Mouse (Mus musculus) lung, postnatal 10 days (tissue): ENCODE data around the gene Dirc2.

ENCODE experiments used
- DNase-seq: peaks from one replicate; pipeline ENCODE4 v3.0.0; 2021

The Dirc2 gene

DNA sequence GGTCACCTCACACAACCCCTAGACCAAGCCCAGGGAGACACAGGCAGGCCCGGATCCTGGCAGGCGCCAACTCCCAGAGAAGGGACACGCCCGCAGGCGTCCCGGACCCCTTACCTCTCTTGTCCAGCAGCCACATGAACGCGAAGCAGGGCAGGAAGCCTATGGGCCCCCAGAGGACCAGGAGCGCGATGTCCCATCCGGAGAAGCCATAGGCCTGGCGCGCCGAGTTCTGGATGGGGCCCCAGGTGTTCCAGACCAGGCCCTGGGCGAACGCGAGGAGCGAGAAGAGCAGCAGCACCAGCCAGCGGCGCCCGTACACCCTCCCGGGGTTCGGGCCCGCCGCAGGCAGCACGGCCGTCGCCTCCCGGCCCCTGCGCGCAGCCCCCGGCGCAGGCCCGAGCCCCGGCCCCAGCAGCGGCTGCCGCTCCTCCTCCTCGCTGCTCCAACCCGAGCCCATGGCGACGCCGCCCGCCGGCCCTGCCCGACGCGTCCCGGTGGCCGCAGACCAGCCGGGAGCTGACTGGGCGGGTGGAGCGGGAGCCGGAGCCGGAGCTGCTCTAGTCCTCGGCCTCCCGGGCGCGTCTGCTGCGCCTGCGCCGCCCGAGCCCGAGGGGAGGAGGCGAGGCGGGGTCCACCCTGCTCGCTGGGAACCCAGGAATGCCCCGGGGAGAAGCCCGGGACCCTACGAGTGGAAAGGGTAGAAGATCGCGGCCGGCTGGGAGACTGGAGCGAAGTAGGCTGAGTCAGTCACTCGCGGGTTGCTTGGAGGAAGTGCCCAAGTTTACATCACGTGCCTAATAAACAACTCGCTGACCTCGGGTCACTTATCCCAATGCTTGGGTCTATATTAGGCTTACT is at the start of gene Dirc2:
Gene Dirc2, minus strand, starts transcription at position 572 of the 858 bp plus-strand sequence.
- peak; percentile 77 for DNase-seq

GRCm38 (mm10) chr16:35817255-35818089 is 48.3 kb upstream of the Dirc2 start:
- DNase-seq: peak; percentile 86

- DNase-seq: no peak
Measured at GRCm38 (mm10) chr16:35813119-35813518, 44.0 kb upstream of the Dirc2 start.

DNA sequence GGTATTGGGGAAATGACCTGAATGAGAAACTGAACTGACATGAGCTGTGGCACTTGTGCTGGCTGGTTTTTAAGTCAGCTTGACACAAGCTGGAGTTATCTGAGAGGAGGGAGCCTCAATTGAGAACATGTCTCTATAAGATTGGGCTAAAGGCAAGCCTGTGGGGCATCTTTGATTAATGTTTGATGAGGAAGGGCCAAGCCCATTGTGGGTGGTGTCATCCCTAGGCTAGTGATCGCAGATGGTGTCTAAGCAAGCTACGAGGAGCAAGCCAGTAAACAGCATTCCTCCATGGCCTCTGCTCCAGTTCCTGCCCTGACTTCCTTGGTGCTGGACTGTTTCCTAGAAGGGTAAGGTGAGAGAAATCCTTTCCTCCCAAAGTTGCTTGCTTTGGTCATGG is 39.7 kb upstream of the Dirc2 start:
- no peak for DNase-seq

DNA sequence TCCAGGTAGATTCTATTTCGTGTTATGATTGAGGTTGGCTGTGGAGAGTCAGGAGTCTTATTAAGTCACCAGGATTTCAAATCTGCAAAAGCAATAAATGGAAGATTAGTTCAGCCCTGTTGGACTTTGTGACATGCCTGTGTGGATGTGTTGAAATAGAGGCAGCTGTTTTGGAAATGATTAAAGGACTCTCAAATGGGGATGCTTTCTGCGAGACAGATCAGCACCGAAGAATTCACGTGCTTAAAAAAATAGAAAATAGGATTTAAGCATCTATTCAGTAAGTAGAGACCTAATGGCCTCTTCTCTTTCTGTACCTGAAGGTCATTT is 38.5 kb upstream of the Dirc2 start:
- no peak for DNase-seq

- no peak for DNase-seq
Measured at GRCm38 (mm10) chr16:35806973-35807662, 38.0 kb upstream of the Dirc2 start.

- no peak for DNase-seq
Measured at GRCm38 (mm10) chr16:35803723-35804122, 34.6 kb upstream of the Dirc2 start.

DNA sequence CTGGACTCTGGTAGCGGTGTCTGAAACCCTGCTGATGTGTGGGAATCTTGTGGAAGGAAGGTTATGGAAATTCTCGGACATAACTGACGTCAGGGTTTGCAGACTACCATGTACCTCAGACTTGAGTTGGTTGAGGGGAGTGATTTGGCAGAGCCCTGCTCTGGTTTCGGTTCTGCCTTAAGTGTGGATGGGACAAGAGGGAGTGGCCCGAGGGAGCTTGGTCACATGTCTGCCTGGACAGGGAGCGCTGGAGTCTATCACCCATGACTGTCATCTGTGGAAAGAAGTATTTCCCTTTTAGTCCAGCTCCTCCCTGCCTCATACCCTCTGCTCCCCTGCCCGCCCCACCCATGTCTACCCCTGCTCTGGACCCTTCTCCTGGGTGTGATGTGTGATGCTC is 33.0 kb upstream of the Dirc2 start:
- peak; percentile 6 for DNase-seq

DNA sequence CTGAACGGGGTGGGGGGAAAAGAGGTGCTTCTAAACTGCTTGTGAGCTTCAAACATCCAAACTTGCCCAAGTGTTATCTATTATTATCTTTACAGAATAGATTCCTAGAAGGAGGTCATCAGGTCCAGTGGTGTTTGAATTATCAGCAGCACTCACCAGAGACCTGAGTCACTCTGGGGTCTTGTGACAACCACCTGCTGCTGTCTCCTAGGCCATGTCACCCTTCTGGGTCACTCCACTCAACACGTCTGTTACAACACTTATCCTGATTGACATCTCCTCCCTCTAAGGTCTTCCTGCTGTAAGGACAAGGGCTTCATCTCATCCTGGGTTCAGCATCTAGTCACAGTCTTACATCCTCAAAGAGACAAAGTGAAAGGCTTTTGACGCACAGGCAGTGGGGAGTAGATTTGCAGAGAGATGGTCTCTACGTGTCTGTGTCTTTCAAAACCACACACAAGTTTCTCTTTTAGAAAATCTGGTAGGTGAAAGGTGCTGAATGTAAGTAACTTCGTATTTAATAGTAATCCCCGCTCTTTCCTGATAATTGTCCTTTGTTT is 22.9 kb upstream of the Dirc2 start:
- no peak for DNase-seq

DNA sequence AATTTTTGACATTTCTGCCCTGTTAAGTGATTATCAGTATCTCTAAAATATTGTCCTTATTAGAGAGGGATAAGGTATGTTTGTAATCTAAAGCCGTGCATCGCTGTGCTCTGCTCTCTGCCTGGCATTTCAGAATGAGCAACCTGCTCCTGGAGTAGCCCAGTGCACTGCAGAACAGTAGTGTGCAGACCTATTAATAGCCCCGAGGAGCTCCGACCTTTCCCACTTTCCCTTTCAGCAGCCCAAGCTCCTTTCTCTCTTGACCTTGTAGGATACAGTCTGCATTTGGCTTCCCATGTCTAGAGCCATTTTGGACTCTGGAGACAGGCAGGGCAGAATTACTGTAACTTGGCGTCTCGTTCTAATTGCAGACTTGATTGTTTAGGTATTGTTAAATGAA is 19.2 kb upstream of the Dirc2 start:
- DNase-seq: no peak

- no peak for DNase-seq
Measured at GRCm38 (mm10) chr16:35787568-35788189, 18.5 kb upstream of the Dirc2 start.

DNA sequence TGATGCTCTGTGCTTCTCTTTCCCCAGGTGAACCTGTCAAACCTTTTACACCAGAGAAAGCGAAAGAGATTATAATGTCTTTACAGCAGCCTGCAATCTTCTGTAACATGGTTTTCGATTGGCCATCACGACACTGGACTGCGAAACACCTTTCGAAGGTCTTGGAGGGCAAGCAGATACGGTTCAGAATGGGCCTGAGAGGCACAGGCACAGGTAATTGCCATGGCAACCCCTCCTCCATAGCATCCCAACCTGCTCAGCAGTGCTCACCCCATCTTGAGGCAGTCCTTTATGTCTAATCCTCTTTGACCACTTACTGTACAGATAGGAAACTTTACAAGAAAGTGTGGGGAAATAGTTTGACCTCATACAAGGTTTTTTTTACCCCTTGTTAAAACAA is 18.0 kb upstream of the Dirc2 start:
- no peak for DNase-seq

DNA sequence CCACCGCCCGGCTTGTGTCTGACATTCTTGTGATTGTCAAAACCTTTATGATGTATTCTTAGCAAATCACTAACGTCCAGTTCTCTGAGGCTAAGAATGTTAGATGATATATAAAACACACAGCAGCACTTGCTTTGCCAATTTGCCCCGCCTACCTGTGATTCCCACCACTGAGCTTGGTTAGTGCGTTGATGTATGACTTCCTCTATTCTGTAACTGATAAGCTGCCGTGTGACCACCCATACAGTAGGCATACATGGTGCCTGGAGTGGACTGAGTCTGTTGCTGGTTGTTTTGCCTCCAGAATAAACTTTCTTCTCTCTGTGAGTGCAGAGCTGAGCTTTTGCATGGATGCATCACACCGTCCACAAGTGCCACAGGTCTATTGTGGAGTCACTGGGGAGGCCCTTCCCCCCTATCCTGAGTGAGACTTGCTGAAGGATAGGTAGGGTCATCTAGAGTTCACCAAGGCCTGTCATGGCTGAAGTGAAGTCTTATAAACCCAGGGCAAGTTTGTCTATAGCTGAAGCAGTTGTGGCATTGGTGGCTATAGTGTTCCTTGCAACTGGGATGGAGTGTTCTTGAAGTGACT is 15.1 kb upstream of the Dirc2 start:
- no peak for DNase-seq

DNA sequence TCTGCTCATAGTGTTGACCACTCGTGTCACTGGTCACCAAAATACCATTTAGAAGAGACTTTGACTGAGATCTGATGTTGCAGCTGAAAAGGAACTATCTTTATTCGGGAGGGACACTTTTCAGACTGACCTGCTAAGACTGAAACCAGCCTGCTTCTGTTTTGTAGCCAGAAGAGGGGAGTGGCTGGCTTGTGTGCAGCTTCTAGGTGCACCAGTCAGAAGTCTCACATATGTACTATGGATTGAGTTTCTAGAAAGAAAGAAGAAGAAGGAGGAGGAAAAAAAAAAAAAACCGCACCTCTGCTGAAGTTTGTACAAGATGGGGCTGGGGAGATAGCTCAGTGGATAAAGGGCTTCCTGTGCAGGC is 14.0 kb upstream of the Dirc2 start:
- no peak for DNase-seq

DNA sequence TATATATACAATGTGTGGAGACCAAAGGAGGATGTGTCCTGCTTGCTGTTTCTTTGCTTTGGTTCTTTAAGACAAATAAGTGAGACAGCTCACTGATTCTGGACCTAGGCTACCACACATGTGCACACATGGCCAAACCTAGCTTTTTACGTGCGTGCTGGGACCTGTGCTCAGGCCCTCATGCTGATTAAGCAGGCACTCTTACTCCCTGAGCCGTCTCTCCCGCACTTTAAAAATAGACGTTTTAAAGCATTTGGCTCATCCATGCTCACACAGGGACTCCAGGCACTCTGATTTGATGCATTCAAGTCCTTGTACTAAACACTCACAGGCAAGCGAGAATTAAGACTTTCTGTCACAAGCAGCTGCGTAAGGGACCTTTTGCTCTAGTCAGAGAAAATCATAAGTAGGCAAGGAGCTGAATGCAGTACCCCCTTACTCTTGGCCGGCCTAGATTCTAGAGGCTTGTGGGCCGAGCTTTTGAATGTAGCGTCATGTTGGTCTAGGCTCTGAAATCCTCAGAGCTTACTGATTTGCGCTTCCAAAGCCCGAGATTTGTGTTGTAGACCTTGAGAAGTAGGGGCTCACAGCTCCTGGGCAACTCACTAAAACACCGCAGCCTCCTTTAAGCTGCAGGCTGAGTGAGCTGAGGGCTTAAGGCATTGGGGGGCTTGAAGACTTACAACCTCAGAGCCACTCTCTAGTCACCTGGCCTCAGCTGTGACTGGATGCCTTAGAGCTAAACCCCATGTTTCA is 13.5 kb upstream of the Dirc2 start:
- DNase-seq: no peak

DNA sequence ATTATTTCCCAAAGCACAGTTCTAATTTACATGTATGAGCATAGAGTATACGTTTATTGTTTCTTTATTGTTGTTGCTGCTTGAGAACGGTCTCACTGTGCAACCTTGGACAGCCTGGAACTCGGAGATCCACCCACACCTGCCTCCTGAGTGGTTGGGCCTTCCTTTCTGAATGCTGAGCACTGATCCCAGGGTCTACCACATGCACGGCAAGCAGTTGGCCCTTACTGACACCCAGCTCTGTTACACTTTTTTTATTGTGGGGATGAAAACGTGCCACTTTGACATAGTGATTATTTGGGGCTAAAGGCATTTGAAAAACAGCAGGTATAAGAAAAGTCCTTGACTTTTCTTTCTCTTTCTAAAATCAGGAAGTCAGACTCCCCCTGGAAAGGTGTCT is 12.5 kb upstream of the Dirc2 start:
- no peak for DNase-seq

GRCm38 (mm10) chr16:35781096-35781495 is 11.9 kb upstream of the Dirc2 start:
- no peak for DNase-seq

DNA sequence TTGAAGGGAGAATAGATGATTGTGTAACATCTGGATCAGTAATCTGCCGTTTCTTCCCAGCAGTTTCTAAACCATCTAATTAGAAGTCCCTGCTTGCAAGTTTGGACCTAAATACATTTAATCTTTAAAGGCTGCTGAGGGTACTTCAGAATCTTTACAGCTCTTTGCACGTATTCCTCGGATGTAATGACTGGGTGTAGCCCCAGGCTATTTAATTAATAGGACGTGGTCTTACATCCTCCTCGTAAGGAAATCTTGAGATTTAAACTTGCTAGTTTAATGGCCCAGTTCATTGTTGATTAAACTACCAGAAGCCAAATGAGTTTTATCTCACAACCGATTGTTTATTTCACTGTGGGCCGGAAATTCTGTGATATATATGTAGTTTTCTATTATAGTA is 10.5 kb upstream of the Dirc2 start:
- no peak for DNase-seq

DNA sequence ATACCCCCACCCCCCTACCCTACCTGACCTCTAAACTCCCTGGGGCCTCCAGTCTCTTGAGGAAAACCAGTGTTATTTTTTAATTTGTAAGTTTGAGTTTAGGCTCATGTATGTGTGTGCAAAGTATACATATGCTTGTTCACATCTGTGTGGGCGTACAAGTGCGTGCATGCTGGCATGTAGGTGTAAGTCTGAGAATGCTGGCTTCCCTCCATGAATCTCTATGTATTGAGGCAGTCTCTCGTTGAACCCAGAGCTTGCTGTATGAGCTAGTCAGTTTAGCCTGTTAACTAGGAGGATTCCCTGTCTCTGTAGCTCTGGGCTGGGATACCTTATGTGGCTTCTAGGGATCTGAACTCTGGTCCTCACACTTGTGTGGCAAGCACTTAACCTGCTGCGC is 8.6 kb upstream of the Dirc2 start:
- no peak for DNase-seq

DNA sequence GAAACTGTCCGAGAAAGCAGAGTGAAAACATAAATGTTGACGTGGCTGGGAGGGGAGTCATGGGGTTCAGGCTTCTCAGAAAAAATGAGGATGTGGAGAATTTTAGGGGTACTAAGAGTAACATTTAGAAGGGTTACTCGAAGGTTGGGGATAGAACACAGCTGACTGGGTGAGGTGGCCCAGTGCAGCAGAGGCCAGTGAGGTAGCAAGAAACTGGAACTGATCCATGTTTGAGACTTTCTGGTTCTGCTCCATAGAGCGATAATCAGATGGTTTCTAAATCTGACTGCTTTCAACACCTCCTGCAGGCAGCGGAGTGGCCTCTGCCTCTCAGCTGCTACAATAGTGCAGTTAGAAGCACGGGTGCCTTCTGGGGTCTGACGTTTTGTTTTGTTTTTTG is 7.6 kb upstream of the Dirc2 start:
- DNase-seq: no peak

- no peak for DNase-seq
Measured at GRCm38 (mm10) chr16:35775835-35776234, 6.7 kb upstream of the Dirc2 start.

DNA sequence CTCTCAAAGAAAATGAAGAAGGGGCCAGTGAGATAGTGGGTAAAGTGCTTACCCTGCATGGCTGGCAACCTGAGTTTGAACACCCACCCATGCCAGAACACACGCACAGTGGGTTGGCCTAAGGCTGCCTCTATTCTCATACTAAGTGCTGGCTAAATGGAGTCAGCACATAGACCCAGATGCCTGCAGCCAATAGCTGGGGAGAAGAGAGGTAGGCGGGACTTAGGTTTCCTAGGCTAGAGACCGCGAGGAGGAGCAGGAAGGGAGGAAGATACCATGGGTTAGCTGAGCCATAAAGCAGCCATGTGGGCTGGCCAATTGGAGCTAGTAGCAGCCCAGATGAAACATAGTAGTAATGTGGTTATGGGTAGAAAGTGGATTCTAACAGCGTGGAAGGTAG is 3.4 kb upstream of the Dirc2 start:
- DNase-seq: no peak
